Mouse (Mus musculus): ENCODE data around the gene Gm28043. TPM values are rescaled to one million over a fixed set of nuclear protein-coding genes. Genes with fewer than 3 reads are reported as not detected.

Gene Gm28043
- polyA plus RNA-seq (2015; fragmentation: Nextera tagmentation; extraction: Ambion mirVana), result 0.98 and 1.3 TPM in 2 replicates

GRCm38 (mm10) chr17:29614115-29615023 lies at the start of gene Gm28043, which contains the start of gene Rnf8:
Gene Gm28043 (plus strand): TSS chr17:29614876.
Gene Rnf8 (plus strand): TSS chr17:29614790.
- WGBS (ENCODE audit: insufficient replicate concordance), result under 1% methylated on average over 52 of the region's 52 CpGs
- H3K27ac ChIP-seq, result peak within 1 kb of the TSS; percentile 96
- H3K9ac ChIP-seq, result peak within 1 kb of the TSS; percentile 99
- H3K4me2 ChIP-seq, result peak within 1 kb of the TSS; percentile 90
- H3K27me3 ChIP-seq, result no peaks in the 10 kb centered on the region
- H3K36me3 ChIP-seq, result peaks cover 18% of the 10 kb centered on the region
- ATAC-seq (ENCODE audit: low read depth) (peak; percentile 96), DNase-seq (peak; percentile 91)
- H3K9me3 ChIP-seq (replicated peaks), result no peaks in the 10 kb centered on the region
- H3K4me1 ChIP-seq (replicated peaks), result peaks cover 37% of the 10 kb centered on the region
- peak within 1 kb of the TSS; percentile 99 for H3K4me3 ChIP-seq (replicated peaks)

GRCm38 (mm10) chr17:29565521-29565920 lies 49.2 kb upstream of the Gm28043 start:
- Histone ChIP-seq H3K27ac (no peak overlapping the region), H3K4me1 (replicated peaks) (no peaks in the 10 kb centered on the region), H3K36me3 (peaks cover 35% of the 10 kb centered on the region), H3K9ac (no peak overlapping the region), H3K4me2 (no peak overlapping the region), H3K4me3 (replicated peaks) (no peak overlapping the region), H3K27me3 (no peaks in the 10 kb centered on the region), H3K9me3 (replicated peaks) (no peaks in the 10 kb centered on the region)
- DNase-seq (no peak), ATAC-seq (ENCODE audit: low read depth) (no peak)
- 95% methylated on average over 5 of the region's 5 CpGs for WGBS (ENCODE audit: insufficient replicate concordance)

GRCm38 (mm10) chr17:29568435-29568834 lies 46.2 kb upstream of the Gm28043 start:
- no peak for ATAC-seq (ENCODE audit: low read depth)
- Histone ChIP-seq H3K36me3 (peaks cover 59% of the 10 kb centered on the region), H3K4me2 (no peak overlapping the region), H3K9me3 (replicated peaks) (no peaks in the 10 kb centered on the region), H3K27ac (no peak overlapping the region), H3K27me3 (no peaks in the 10 kb centered on the region), H3K4me3 (replicated peaks) (no peak overlapping the region), H3K4me1 (replicated peaks) (no peaks in the 10 kb centered on the region), H3K9ac (no peak overlapping the region)
- WGBS (ENCODE audit: insufficient replicate concordance), result 86% methylated on average over 15 of the region's 15 CpGs
- no peak for DNase-seq

GRCm38 (mm10) chr17:29569831-29570230 lies 44.8 kb upstream of the Gm28043 start:
- H3K27ac ChIP-seq, result no peak overlapping the region
- WGBS (ENCODE audit: insufficient replicate concordance), result 81% methylated on average over 6 of the region's 6 CpGs

DNA sequence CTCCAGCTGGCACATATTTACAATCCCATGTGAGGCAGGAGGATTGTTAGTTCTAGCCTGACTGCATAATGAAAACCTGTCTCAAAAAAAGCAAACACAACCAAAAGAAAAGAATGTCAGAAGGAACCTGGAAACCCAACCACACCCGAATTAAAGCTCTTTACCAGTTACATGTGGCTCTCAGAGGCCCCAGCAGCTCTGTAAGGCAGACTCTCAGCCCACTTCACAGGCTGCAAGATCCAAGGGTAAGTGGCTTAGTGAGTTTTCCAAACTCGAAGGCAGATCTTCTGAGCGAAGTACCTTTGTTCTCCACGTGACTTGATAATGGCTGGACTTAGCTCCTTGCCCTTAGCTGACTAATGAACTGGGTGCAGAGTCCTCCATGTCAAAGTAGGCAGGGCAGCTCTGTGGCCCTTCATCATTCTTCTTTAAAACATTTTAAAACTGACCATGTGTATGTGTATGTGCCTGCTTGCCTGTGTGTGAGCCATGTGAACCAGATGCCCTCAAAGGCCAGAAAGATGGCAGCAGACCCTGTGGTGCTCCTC lies 35.0 kb upstream of the Gm28043 start:
- Histone ChIP-seq H3K4me3 (replicated peaks) (no peak overlapping the region), H3K36me3 (peaks cover 45% of the 10 kb centered on the region), H3K27me3 (no peaks in the 10 kb centered on the region), H3K9ac (no peak overlapping the region), H3K4me1 (replicated peaks) (peaks cover 37% of the 10 kb centered on the region), H3K27ac (no peak overlapping the region), H3K9me3 (replicated peaks) (no peaks in the 10 kb centered on the region), H3K4me2 (no peak overlapping the region)
- ATAC-seq (ENCODE audit: low read depth) (no peak), DNase-seq (no peak)
- 69% methylated on average over 4 of the region's 4 CpGs for WGBS (ENCODE audit: insufficient replicate concordance)

More at GRCm38 (mm10) chr17:29569831-29570230, 44.8 kb upstream of the Gm28043 start:
- Histone ChIP-seq H3K9ac (no peak overlapping the region), H3K9me3 (replicated peaks) (no peaks in the 10 kb centered on the region), H3K4me1 (replicated peaks) (no peaks in the 10 kb centered on the region), H3K27me3 (no peaks in the 10 kb centered on the region), H3K4me2 (no peak overlapping the region), H3K36me3 (peaks cover 58% of the 10 kb centered on the region), H3K4me3 (replicated peaks) (no peak overlapping the region)
- DNase-seq (no peak), ATAC-seq (ENCODE audit: low read depth) (no peak)

GRCm38 (mm10) chr17:29583569-29583968 lies 31.1 kb upstream of the Gm28043 start:
- Histone ChIP-seq H3K27ac (no peak overlapping the region; the same call in 1 of the 2 replicates), H3K4me3 (replicated peaks) (no peak overlapping the region), H3K9ac (peak overlapping the region; percentile 22; the same call in 1 of the 2 replicates), H3K27me3 (no peaks in the 10 kb centered on the region), H3K9me3 (replicated peaks) (no peaks in the 10 kb centered on the region), H3K4me2 (peak overlapping the region; percentile 26), H3K4me1 (replicated peaks) (peaks cover 43% of the 10 kb centered on the region), H3K36me3 (peaks cover 24% of the 10 kb centered on the region)
- WGBS (ENCODE audit: insufficient replicate concordance), result 24% methylated on average over 5 of the region's 5 CpGs
- DNase-seq, result no peak
- ATAC-seq (ENCODE audit: low read depth), result peak; percentile 78

- WGBS (ENCODE audit: insufficient replicate concordance), result 58% methylated on average over 5 of the region's 5 CpGs
- Histone ChIP-seq H3K9ac (no peak overlapping the region), H3K36me3 (peaks cover 16% of the 10 kb centered on the region), H3K9me3 (replicated peaks) (no peaks in the 10 kb centered on the region), H3K4me2 (no peak overlapping the region), H3K27ac (no peak overlapping the region), H3K4me3 (replicated peaks) (no peak overlapping the region), H3K4me1 (replicated peaks) (peaks cover 43% of the 10 kb centered on the region), H3K27me3 (no peaks in the 10 kb centered on the region)
- DNase-seq (no peak), ATAC-seq (ENCODE audit: low read depth) (no peak)
Observed at GRCm38 (mm10) chr17:29584306-29584705, 30.4 kb upstream of the Gm28043 start.

DNA sequence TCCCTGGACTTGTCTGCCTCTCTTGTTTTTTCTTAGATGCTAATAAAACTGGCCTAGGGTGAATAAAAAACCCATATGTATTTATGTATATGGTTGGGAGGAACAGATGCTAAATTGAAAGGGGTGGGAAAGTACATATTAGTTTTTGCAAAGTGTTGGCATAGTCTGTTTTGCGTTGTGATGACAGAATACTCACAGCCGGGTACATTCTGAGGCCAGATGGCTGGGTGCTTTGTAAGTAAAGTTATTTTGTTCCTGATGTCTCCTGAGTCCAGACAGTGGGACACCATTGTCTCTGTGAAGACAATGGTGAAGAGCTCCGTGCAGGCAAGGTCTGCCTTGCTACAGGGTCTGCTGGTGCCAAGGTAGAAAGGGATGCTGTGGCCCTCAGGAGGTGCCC lies 29.9 kb upstream of the Gm28043 start:
- H3K4me3 ChIP-seq (replicated peaks), result no peak overlapping the region
- H3K36me3 ChIP-seq, result peaks cover 14% of the 10 kb centered on the region; the same call in 1 of the 2 replicates
- H3K9me3 ChIP-seq (replicated peaks), result no peaks in the 10 kb centered on the region
- DNase-seq, result no peak
- H3K4me2 ChIP-seq, result no peak overlapping the region
- no peaks in the 10 kb centered on the region for H3K27me3 ChIP-seq
- 78% methylated on average over 3 of the region's 3 CpGs for WGBS (ENCODE audit: insufficient replicate concordance)
- no peak overlapping the region for H3K27ac ChIP-seq
- peaks cover 39% of the 10 kb centered on the region for H3K4me1 ChIP-seq (replicated peaks)
- no peak overlapping the region for H3K9ac ChIP-seq
- no peak for ATAC-seq (ENCODE audit: low read depth)

DNA sequence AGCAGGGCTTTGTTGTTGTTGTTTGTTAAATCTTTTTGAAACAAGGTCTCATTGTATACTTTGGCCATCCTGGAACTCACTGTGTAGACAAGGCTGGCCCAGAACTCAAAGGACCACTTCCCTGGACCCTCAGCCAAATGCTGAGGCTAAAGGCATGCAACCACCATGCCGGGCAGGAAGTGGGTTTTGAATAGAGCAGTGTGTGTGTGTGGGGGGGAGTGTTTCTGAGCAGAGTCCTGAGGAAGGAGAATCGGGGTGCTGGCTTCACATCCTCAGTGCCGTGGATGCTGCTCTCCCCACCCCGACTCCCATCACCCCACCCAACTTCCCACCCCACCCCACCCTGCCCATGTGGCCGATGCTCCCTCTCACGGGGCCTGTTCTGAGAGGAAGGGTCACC lies 29.2 kb upstream of the Gm28043 start:
- WGBS (ENCODE audit: insufficient replicate concordance), result 62% methylated on average over 6 of the region's 6 CpGs

DNA sequence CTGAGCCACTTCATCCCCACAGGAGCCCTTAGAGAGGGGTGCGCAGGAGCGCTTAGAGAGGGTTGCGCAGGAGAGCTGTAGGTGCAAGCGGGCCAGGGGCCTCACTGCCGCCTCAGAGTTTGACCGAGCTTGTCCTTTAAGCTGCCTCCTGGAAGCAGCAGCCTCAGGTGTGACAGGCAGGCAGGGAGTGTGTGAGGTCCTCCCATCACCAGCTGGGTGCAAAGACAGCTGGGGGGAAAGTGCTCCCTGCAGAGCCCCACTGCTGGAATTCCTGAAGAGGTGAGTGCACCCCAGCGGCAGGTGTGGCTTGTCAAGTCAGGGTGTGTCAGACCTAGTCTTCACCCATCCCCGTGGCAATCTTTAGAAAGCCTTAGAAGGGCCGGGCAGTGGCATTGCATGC lies 27.8 kb upstream of the Gm28043 start:
- 85% methylated on average over 9 of the region's 9 CpGs for WGBS (ENCODE audit: insufficient replicate concordance)
- Histone ChIP-seq H3K9me3 (replicated peaks) (no peaks in the 10 kb centered on the region), H3K4me3 (replicated peaks) (no peak overlapping the region), H3K4me1 (replicated peaks) (peaks cover 26% of the 10 kb centered on the region), H3K9ac (no peak overlapping the region), H3K27ac (no peak overlapping the region), H3K27me3 (no peaks in the 10 kb centered on the region), H3K4me2 (no peak overlapping the region), H3K36me3 (peaks cover 9% of the 10 kb centered on the region; the same call in 1 of the 2 replicates)
- DNase-seq (no peak), ATAC-seq (ENCODE audit: low read depth) (no peak)

More for the DNA sequence above, 29.2 kb upstream of the Gm28043 start:
- H3K4me3 ChIP-seq (replicated peaks), result no peak overlapping the region
- no peaks in the 10 kb centered on the region for H3K27me3 ChIP-seq
- H3K4me2 ChIP-seq, result no peak overlapping the region
- no peaks in the 10 kb centered on the region for H3K9me3 ChIP-seq (replicated peaks)
- ATAC-seq (ENCODE audit: low read depth), result no peak
- H3K9ac ChIP-seq, result no peak overlapping the region
- peaks cover 34% of the 10 kb centered on the region for H3K4me1 ChIP-seq (replicated peaks)
- no peak overlapping the region for H3K27ac ChIP-seq
- no peak for DNase-seq
- H3K36me3 ChIP-seq, result peaks cover 10% of the 10 kb centered on the region; the same call in 1 of the 2 replicates

- Histone ChIP-seq H3K27me3 (no peaks in the 10 kb centered on the region), H3K4me2 (no peak overlapping the region), H3K36me3 (peaks cover 3% of the 10 kb centered on the region; the same call in 1 of the 2 replicates), H3K9me3 (replicated peaks) (no peaks in the 10 kb centered on the region), H3K4me1 (replicated peaks) (peaks cover 12% of the 10 kb centered on the region), H3K9ac (no peak overlapping the region), H3K27ac (no peak overlapping the region), H3K4me3 (replicated peaks) (no peak overlapping the region)
- WGBS (ENCODE audit: insufficient replicate concordance), result 75% methylated on average over 11 of the region's 11 CpGs
- DNase-seq (no peak), ATAC-seq (ENCODE audit: low read depth) (no peak)
Observed at GRCm38 (mm10) chr17:29589221-29589898, 25.3 kb upstream of the Gm28043 start.
